Mouse (Mus musculus) liver (tissue): ENCODE measurements around the gene Speer3.
"Not testable (repeated sequence)": the region's sequence is repeated elsewhere in the genome, so short reads cannot be mapped to it uniquely, and the experiment has no call there.

Source experiments
- DNase-seq: peaks from one replicate; pipeline ENCODE4 v3.0.0-alpha.2; 2020; ENCODE audit warnings: mixed read lengths

Speer3 gene

GRCm38 (mm10) chr5:13791319-13791718 is at the start of gene Speer3:
TSS of gene Speer3 (plus strand) at chr5:13791619.
- DNase-seq: no peak

- not testable (repeated sequence) for DNase-seq
Measured at GRCm38 (mm10) chr5:13810496-13810895, 19.1 kb downstream of the Speer3 start.

GRCm38 (mm10) chr5:13825108-13825507 is 33.7 kb downstream of the Speer3 start:
- no peak for DNase-seq

GRCm38 (mm10) chr5:13826708-13827107 is 35.3 kb downstream of the Speer3 start:
- DNase-seq: no peak

GRCm38 (mm10) chr5:13844317-13844716 is 52.9 kb downstream of the Speer3 start:
- no peak for DNase-seq
